Mouse (Mus musculus): ENCODE measurements around the gene Col6a1.

Col6a1 gene

DNA sequence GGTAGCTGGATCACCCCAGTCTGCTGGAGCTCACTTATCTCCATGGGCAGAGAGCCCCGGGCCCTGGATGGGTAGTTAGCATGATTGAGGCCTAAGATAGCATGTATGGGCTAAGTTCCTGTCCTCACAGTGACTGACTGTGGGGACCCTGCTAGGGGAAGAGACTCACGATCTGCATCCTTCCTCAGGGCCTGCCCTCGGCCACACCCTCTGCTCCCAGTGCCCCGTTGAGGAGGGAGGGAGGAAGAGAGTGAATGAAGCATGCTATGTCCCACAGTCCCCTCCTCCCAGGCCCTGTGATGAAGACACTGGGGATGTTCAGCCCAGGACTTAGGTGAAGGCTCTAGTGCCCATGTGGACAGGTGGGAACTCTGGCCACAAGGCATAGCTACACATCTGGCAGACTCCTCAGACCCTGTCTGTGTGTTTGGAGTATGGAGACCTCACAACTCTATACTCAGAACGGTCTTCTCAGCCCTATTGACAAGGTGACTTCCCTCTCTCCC lies 1.7 kb downstream of the Col6a1 start:
- DNase-seq (ENCODE audit: low read depth, low spot score) = no peak

DNA sequence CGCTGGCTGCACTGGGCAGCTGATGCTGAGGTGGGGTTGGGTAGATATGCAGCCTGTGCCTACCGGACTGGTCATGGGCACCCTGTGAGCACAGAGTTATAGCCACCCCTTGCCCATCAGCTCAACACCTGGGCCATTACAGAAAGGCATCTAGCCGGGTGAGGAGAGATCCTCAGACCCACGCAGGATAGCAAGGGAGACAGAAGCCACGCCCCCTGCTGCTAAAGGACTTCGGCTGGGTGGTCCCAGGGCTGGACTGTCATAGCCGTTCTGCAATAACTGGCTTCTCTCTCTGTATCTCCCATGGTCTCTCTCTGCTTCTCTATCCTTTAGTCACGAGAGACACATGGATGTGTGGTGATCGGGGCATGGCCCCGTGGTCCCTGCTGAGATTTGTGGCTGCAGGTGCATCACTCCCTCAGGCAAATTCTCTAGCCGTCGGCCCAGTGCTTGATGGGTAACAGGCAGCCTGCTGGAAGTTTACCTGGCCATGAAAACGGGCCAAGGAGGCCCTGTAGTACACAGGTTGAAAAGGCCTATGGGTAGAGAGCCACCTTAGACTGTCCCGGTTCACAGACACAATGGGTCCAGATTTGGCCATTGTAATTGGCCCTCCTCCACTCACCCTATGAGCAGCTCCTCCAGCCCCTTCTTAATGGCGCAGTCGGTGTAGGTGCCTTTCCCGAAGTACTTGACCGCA lies 3.1 kb downstream of the Col6a1 start:
- no peak for DNase-seq (ENCODE audit: low read depth, low spot score)

DNA sequence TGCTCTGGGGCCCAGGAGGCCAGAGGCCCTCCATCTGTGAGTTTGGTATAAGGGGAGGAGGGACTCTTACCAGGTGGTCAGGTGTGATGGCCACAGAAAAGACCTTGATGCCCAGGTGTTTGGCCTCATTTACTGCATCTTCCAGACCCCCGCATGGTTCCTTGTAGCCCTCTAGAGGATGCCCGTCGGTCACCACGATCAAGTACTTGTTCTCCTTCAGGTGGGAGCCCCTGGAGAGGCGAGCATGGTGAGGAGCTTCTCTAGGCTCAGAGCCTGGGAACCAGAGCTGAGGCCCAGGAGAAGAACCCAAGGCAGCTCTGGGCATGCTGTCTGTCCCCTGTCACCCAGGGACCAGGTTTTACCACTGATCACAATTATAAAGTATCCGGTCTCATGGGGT lies 4.2 kb downstream of the Col6a1 start:
- no peak for DNase-seq (ENCODE audit: low read depth, low spot score)

DNA sequence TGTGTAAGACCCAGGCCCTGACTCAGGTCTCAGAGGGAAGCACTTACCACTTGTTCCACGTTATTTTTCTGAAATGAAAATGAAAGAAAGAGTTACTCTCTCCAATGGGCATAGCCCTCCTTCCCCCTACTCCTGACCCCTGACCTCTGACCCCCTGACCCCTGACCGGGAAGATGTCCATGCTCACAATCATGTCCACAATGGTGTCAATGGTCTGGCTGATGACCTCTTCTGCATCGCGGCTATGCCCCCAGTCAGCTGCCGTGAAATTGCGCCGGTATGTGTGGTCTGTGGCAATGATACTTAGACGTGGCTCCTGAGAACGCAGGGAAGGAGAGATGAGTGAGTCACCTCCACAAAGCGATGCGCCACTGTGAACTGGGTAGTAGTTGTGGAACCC lies 4.8 kb downstream of the Col6a1 start:
- no peak for DNase-seq (ENCODE audit: low read depth, low spot score)

DNA sequence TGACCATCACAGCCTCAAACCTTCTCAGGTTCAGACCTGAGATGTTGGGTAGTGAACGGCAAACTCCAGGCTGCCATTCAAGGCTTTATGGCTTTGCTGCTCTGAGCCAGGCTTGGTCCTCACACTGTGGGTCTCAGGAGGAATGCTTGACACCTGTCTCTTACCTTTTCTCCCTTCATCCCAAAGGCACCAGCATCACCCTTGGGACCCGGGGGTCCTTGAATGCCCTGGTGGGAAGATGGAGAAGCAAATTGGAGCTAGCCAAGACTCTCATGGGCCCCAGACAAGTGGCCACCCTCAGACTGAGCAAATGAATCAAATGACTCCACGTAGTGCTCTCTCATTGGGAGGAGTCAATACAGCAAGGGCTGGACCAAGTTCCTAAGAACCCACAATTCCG lies 8.3 kb downstream of the Col6a1 start:
- no peak for DNase-seq (ENCODE audit: low read depth, low spot score)

DNA sequence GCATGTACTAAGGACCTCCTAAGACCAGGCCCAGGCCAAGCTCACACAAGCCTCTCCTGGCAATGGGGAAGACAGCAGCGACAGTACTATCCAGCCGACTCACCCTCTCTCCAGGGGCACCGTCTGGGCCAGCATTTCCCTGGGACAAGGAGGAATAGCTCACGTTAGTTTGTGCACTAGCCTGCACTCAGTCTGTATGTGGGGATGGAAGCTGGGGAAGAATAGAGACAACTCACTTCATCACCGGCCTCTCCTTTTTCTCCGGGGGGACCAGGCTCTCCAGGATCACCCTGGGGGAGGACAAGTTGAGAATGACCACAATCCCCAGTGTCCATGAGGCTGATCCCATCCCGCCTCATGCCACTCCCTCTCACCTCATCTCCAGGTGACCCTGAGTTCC lies 8.9 kb downstream of the Col6a1 start:
- DNase-seq (ENCODE audit: low read depth, low spot score) = no peak

DNA sequence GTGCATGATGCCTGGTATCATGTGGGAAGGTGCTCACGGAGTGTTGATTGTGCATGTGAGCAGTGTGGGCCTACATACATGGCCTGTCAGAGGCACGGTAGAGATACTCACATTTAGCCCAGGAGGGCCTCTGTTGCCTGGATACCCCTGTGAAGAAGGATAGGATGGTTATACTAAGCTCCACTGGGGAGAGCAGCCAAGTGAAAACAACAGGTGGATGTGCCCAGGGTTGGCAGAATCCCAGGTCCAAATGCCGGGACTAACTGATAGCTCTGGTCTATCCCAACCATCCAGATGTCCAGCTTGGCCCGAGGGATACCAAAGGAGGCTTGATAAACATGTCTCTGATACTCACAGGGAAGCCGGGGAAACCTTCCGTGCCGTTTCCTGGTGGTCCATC lies 11.7 kb downstream of the Col6a1 start:
- no peak for DNase-seq (ENCODE audit: low read depth, low spot score)

DNA sequence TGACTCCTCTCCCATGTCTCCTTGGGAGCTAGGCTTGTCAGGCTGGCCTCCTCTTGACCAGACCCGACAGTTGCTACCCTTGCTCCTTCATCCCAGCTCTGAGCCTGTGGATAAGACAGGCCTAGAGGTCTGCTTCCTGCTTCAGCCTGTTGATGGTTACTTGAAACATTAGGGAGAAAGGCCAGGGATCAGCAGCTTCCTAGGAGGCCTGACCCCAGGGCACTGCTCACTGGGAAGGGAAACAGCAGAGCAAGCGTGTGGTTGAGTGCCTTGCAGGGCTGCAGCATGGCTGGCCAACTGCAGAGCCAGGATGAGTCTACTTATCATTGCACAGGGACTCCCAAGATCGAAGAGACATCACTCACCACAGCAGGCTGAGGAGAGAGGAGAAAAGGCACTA lies 13.5 kb downstream of the Col6a1 start:
- no peak for DNase-seq (ENCODE audit: low read depth, low spot score)

DNA sequence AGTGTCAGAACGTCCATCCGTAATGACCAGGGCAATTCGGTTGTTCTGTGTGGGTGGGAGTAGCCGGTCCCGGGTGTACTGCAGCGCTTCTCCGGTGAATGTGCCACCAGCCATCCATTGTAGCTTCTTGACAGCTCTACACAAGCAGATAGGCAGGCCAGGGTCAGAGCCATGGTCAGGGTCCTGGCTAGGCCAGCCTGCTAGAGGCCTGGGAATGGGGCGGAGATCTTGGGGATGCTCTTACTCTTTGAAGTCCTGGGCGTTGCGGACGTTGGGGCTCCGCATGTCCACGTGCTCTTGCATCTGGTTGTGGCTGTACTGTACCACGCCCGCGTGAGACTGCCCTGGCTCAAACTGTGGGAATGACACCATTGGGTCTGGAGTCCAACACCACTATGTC lies 14.6 kb downstream of the Col6a1 start:
- no peak for DNase-seq (ENCODE audit: low read depth, low spot score)

DNA sequence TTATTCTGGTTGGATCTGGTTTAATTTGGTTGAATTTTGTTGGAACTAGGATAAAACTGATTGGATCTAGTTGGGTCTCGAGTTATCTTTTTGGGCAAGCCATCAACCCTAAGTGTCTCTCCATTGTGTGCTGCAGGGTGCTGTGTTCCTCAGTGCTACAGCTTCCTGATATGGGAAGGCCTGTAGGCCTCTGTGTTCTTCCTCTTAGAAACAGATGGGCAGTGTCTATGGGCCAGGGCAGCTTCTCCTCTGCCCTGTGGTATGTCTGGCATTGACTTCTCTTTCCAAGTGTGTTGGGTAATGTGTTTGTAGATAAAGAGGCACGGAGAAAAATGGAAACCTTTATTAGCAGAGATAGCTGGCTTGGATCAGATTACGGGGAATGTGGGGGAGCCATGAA lies 17.5 kb downstream of the Col6a1 start:
- DNase-seq (ENCODE audit: low read depth, low spot score) = no peak

DNA sequence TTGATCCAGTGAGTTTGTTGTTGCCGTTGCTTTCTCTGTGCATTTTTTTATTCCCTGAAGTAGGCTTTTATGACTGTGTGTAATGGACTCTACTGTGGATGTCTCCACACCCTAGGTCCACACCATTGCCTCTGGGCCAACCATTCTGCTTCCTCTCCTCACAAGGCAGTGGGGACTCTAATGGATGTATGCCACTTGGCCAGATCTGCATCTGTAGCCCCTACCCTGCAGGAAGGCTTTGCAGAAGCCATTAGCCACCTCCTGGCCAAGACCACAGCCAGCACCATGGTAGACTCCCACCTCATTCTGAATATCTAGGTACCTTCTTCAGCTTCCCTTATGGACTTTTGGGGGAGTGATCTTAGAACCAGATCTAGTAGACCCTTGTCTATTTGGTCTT lies 18.4 kb downstream of the Col6a1 start:
- DNase-seq (ENCODE audit: low read depth, low spot score) = no peak

DNA sequence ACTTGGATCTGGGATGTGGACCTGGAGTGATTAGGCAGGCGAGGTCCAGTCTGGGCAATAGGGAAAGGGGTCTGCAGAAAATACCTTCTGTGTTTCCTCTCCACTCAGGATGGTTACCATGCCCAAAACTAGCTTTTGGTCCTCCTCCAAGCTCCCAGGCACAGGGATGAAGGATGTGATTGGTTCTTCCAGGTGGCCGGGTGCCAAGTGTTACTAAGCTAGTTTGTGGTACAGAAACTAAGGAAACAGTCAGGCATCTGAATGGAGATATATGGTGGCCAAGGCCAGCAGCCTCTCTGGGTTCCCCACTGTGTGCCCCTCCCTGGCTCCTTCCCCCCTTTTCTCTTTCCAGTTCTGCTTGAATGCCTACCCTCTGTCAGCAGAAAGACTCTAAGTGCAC lies 19.0 kb downstream of the Col6a1 start:
- no peak for DNase-seq (ENCODE audit: low read depth, low spot score)

DNA sequence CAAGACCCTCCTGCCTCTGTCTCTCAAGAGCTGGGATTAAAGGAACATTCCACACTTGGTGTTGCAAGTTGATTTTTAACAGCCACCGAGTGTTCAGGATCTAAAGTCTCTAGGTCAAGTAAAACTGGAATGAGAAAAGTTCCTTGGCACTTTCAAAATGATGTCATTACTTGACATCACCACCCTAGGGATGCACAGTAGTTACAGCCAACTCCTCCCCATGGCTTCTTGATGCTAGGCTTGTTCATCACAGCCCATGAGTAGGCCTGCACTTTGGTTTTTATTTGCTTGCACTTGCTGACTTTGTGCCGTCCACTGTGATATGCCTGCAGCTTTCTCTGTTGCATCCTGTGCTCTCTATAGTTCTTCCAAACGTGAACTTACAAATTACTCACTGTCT lies 21.6 kb downstream of the Col6a1 start:
- DNase-seq (ENCODE audit: low read depth, low spot score) = no peak

DNA sequence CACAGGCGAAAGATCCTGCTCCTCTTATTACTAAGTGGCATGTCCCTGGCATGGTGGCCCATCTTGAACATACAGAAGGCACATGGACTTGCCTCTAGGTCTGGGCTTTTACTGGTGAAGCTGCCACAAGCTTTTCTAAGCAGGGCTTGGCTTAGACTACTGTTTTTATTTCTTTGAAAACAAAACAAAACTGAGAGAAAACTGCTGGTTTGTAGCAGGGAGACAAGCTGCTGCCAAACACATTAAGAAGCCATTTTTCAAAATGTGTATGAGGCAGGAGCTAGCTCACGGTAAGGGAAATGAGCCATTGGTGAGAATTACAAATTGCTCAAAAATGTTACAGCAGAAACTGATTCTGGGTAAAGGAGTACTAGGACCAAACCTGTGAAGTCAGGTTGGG lies 24.5 kb downstream of the Col6a1 start:
- no peak for DNase-seq (ENCODE audit: low read depth, low spot score)

DNA sequence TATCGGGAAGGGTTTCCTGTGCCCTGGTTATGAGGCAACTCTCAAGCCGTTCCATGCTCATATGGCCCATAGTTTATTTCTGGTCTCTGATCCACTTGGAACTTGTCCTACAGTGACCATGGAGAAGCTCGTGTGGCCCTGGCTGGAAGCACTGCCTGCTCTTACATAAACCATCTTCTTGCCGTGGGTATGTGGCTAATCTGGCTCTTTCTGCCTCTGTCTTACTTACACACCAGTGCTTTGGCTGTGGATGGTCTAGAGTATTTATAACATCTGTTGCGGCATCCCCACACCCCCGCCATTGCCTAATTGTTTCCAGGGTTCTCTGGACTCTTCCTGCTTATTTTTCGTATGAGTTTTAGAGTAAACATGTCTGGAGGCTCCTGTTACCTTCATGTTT lies 26.2 kb downstream of the Col6a1 start:
- no peak for DNase-seq (ENCODE audit: low read depth, low spot score)

DNA sequence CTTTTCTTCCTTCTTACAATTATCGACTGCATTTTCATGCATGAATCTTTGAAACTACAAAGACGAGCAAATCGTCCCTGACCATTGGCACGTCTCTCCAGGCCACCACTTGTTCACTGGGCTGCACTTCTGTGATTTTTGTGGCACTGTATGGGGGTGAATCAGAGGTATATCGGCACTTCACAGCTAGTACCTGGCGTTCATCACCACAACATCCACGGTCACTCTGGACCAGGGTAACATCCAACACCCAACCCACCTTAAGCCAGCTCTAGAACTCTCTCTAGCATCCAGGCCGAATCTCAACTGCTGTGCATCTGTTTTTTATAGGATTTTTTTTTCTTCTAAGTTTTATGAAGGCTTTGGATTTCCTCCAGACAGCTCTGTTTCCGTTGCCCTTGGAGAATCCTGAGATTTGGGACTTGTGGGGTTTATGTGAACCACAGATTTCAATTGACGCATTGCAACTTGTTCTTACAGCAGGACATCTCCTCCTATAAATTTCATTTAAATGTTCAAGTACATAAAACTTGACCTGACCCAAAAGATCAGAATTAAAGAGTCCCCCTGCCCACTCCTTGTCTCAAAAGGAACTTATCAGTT lies 30.6 kb downstream of the Col6a1 start:
- DNase-seq (ENCODE audit: low read depth, low spot score) = no peak

DNA sequence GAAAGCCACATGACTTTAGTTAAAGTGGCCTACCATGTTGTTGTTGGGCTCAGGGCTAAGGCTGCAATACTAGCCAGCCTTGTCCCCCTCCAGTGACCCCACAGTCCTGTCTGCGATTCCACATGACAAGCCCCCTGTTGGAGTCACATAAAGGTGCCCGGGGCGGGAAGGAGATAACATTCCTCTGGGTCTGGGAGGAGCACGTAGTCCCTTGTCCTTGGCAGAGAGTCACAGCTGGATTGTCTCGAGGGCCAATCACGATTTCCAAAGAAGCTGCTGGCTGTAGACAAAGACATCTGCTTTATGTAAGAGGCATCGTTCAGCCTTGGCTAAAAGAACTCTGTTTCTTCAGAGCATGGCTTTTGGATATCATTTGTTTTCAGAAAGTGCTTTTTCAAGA lies 31.2 kb downstream of the Col6a1 start:
- no peak for DNase-seq (ENCODE audit: low read depth, low spot score)

DNA sequence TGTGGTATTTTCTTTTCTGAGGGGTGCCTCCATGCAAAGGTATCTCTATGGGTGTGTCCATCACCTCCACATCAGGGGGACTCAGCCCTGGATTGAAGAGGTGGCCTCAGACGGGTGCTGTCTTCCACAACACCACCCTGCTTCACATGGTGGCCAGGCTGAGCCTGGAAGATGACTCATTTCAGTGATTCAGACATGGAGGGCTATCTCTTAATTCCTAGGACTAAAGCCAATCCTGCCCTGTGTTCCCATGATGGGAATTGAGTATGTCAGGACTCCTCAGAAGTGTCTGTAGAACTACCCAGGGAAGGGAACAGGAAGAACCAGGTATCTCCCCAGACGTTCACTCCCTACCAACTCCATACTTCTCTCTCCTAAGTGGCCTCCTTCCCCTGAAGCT lies 32.5 kb downstream of the Col6a1 start:
- no peak for DNase-seq (ENCODE audit: low read depth, low spot score)

DNA sequence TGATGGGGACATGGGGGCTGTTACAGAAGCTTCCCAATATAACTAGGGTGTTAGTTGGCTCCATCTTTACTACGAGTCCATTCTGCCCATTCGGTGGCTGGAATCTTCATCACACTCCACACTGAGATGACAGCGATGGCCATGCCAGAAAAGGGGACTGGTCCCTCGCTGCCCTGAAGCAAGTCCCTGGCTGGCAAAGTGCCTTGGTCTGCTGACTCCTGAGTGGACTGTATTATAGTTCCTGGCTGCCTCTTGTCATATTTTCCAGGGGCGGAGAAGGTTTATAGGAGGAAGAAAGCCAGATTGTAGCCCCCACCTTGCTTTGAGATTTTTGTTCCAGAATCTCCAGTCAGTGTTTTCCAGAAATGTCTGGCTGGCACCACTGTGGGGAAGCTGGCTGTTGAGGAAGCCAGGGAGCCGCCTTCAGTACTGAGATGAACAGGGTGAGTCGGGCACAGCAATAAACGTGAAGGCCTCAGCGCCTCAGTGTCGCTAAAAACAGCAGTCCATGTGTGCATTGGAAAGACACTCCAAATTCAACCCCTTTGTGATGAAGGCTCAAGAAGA lies 40.4 kb downstream of the Col6a1 start:
- DNase-seq (ENCODE audit: low read depth, low spot score) = no peak

DNA sequence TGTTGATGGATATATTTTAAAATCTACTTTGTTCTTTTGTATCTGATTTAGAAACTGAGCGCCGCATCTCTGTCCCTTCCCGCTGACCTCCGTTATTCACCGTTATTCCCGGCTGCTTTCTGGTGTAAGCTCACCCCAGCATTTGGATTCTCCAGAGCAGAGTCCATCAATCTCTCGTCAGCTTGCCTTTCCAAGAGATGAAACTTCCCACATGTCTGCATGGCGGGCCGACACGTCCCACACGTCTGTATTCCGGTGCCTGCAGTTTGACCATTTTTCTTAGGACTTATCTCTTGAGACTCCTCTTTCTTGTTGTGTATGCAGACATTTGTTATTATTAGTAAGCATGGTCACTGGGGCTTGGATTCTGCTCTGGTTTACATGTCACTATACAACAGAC lies 42.0 kb downstream of the Col6a1 start:
- DNase-seq (ENCODE audit: low read depth, low spot score) = no peak

DNA sequence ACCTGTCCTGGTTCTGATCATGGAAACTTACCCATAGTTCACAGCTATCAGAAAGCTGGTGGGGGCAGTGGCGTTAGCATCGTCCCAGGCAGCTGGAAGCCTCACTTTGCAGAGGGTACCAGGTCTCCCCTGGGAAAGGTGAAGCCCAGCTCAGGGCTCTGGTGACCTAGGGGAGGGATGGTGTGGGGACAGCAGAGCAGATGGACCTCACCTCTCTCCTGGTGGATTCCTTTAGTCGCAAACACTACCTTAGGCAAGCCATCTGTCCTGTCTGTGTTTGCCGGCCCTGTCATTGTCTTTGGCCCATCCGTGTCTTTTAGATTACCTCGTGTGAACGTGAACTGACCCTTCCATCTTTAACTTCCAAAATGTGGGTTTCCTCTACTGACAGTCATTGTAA lies 42.5 kb downstream of the Col6a1 start:
- DNase-seq (ENCODE audit: low read depth, low spot score) = no peak

DNA sequence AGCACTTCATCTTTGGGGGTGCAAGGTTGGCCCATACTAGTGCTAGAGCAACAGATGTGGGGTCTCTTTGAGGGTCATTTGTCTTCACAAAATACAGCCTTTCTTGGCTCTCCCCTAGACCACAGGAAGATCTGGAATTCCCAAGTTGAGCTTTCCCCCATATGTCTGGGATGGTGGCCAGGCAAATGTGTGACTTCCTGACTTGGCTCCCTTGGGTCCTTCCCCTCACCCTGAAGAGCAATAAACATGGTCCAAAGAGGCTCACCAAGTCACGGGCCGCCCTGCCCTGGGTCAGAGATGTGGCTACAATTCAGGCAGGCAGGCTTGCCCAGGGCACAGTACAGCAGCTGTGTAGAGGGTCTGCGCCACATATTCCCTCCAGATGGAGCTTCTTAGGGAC lies 44.1 kb downstream of the Col6a1 start:
- DNase-seq (ENCODE audit: low read depth, low spot score) = no peak

Data from forelimb bud, embryonic 11.5 days (tissue).